ENCODE assay signal across 34 mouse cellular contexts in genomic region chr5:109055286-109055685, GRCm38 (mm10). TPM values are rescaled to one million over a fixed set of nuclear protein-coding genes. Genes with fewer than 3 reads are reported as not detected.
DNase-seq lines count a peak whose midpoint lies in the region.
"Had no signal": no experiment of that assay in that cellular context is flagged by ENCODE, and none has a peak within 500 bp of the region (broad histone marks: within the 10 kb centered on the region; RNA-seq: fewer than 3 reads in every experiment).

No protein-coding gene starts in this region.

- DNase-seq in lung, adult 18-20 months: peak; percentile 6 to 19
- DNase-seq in lung, postnatal 10 days: no peak
- DNase-seq in NIH3T3 (ENCODE audit: low read depth) (peak; percentile 66), adipocyte (ENCODE audit: low spot score) (peak; percentile 75)
- DNase-seq in gonadal fat pad, adult 2 months (ENCODE audit: low read depth): peak; percentile 12
- DNase-seq in urinary bladder, postnatal 4 days (ENCODE audit: low spot score in 2 of 2): no peak
- DNase-seq: B cell, adult 2 months; cerebellum, adult 18-20 months; cerebellum, postnatal 10 days; gastrocnemius, postnatal 10 days; heart, postnatal 14 days; kidney, adult 11 months; kidney, postnatal 36 days; liver, postnatal 0 days; lung, postnatal 4 days; thymus, adult 2 months; thymus, postnatal 4 days had no signal

RNA-seq across cellular contexts. Expression of gene Vmn2r11, which starts 4.1 kb away (rescaled TPM):
- not detected in 2 replicates for polyA plus RNA-seq in gonadal fat pad, adult 2 months (2012; rRNA removed)
- polyA plus RNA-seq: activated CD4-positive, CD25-positive, alpha-beta regulatory T cell, adult 4 months; brain, embryonic 14.5 days; embryonic facial prominence, embryonic 14.5 days; erythroblast, embryonic 14.5 days; forebrain, embryonic 13.5 days; heart, embryonic 14.5 days; hindbrain, embryonic 10.5 days; hindbrain, embryonic 15.5 days; kidney, embryonic 14.5 days; limb, embryonic 12.5 days; liver, embryonic 12.5 days; liver, postnatal 0 days; midbrain, embryonic 12.5 days; midbrain, postnatal 0 days; myocyte; neural tube, embryonic 12.5 days; stomach, embryonic 15.5 days; thymus, adult 2 months had no signal

RNA-seq across cellular contexts. Expression of gene Vmn2r12, which starts 42.5 kb away (rescaled TPM):
- not detected in 2 replicates for polyA plus RNA-seq in gonadal fat pad, adult 2 months (2012; rRNA removed)
- polyA plus RNA-seq: activated CD4-positive, CD25-positive, alpha-beta regulatory T cell, adult 4 months; brain, embryonic 14.5 days; embryonic facial prominence, embryonic 14.5 days; erythroblast, embryonic 14.5 days; forebrain, embryonic 13.5 days; heart, embryonic 14.5 days; hindbrain, embryonic 10.5 days; hindbrain, embryonic 15.5 days; inflammation-experienced regulatory T-cells, adult 6 months; kidney, embryonic 14.5 days; limb, embryonic 12.5 days; liver, embryonic 12.5 days; liver, postnatal 0 days; midbrain, embryonic 12.5 days; midbrain, postnatal 0 days; myocyte; neural tube, embryonic 12.5 days; stomach, embryonic 15.5 days; thymus, adult 2 months had no signal

RNA-seq across cellular contexts. Expression of gene Vmn2r10, which starts 49.0 kb away (rescaled TPM):
- polyA plus RNA-seq in gonadal fat pad, adult 2 months (2012; rRNA removed): not detected in 2 replicates
- polyA plus RNA-seq: activated CD4-positive, CD25-positive, alpha-beta regulatory T cell, adult 4 months; brain, embryonic 14.5 days; embryonic facial prominence, embryonic 14.5 days; erythroblast, embryonic 14.5 days; forebrain, embryonic 13.5 days; heart, embryonic 14.5 days; hindbrain, embryonic 10.5 days; hindbrain, embryonic 15.5 days; inflammation-experienced regulatory T-cells, adult 6 months; kidney, embryonic 14.5 days; limb, embryonic 12.5 days; liver, embryonic 12.5 days; liver, postnatal 0 days; midbrain, embryonic 12.5 days; midbrain, postnatal 0 days; myocyte; neural tube, embryonic 12.5 days; stomach, embryonic 15.5 days; thymus, adult 2 months had no signal

Comparison
In these comparisons a context has a peak if more than half of its experiments do, and no peak if none do; other contexts are left out.
1. DNase-seq: peak in lung, adult 18-20 months (2 of 2), NIH3T3 (single experiment), adipocyte (single experiment) and gonadal fat pad, adult 2 months (single experiment); none in lung, postnatal 10 days (single experiment) and urinary bladder, postnatal 4 days (0 of 2).